Mouse (Mus musculus): ENCODE data around the gene Clip1.
A peak's percentile ranks its signal among the peaks of the same experiment; 100 is the strongest.

DNA sequence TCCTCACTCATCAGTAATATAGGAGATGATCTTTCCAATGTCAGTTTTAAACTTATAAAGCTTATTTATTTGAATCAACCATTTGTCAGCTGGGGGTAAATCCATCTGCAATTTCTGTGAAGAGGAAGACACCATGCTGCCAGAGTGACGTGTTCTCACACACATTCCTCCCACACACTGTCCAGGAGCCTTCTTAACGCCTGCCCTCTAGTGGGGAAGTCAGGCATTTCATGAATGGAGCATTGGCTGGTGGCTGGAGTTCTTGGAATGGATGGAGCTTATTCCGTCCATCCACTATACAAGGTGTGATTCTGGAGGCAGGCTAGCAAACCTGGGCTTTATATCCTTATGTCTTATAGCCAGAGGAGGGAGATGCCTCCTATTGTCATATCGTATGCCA, 74.6 kb downstream of the Clip1 start:
- TF ChIP-seq CTCF (IDR thresholded peaks at IDR 0.05; ENCODE audit: insufficient read depth, low read length) (peak; percentile 94), POLR2A (IDR thresholded peaks at IDR 0.05; ENCODE audit: borderline replicate concordance, extremely low read depth, low read depth, low read length) (no peak)
